Mouse (Mus musculus) heart, embryonic 15.5 days (tissue): ENCODE measurements around the gene Gnas. TPM values are rescaled to one million over a fixed set of nuclear protein-coding genes. Genes with fewer than 3 reads are reported as not detected.
"Not testable (repeated sequence)": the region's sequence is repeated elsewhere in the genome, so short reads cannot be mapped to it uniquely, and the experiment has no call there.

Experiments used
- ATAC-seq: fragments of 200-750 bp; cut with Nextera tagmentation; replicated peaks from 2 replicates; pipeline ENCODE4 v1.8.0; 2017; ENCODE audit warnings: low read depth, moderate TSS enrichment; ENCODE audit not compliant: insufficient number of reproducible peaks, insufficient read depth, low FRiP score
- H3K27ac ChIP-seq: fragments of 300-500 bp; sonication (generic); 2 replicates; pipeline ENCODE4 v1.5.1; 2015; ENCODE audit warnings: mild to moderate bottlenecking, inconsistent platforms
- H3K27me3 ChIP-seq: fragments of 300-500 bp; sonication (generic); 2 replicates; pipeline ENCODE4 v1.6.1; 2015; ENCODE audit warnings: inconsistent platforms
- H3K36me3 ChIP-seq: fragments of 300-500 bp; sonication (generic); 2 replicates; pipeline ENCODE4 v1.6.1; 2015; ENCODE audit warnings: mild to moderate bottlenecking, inconsistent platforms
- H3K4me1 ChIP-seq: fragments of 300-500 bp; sonication (generic); replicated peaks from 2 replicates; pipeline ENCODE4 v1.6.1; 2015; ENCODE audit warnings: inconsistent platforms
- H3K4me2 ChIP-seq: fragments of 300-500 bp; sonication (generic); 2 replicates; pipeline ENCODE4 v1.6.1; 2015; ENCODE audit warnings: inconsistent platforms, mild to moderate bottlenecking, moderate library complexity
- H3K4me3 ChIP-seq: fragments of 300-500 bp; sonication (generic); 2 replicates; pipeline ENCODE4 v1.5.1; 2015; ENCODE audit warnings: mild to moderate bottlenecking, inconsistent platforms
- H3K9ac ChIP-seq: fragments of 300-500 bp; sonication (generic); 2 replicates; pipeline ENCODE4 v1.6.1; 2015; ENCODE audit warnings: mild to moderate bottlenecking, inconsistent platforms
- H3K9me3 ChIP-seq: fragments of 300-500 bp; sonication (generic); replicated peaks from 2 replicates; pipeline ENCODE4 v1.6.1; 2016; ENCODE audit warnings: inconsistent platforms
- WGBS: fragments of 180-500 bp; shearing (Covaris S2); methylation state at CpG from one replicate; pipeline ENCODE4 v1.1.7; 2015; ENCODE audit warnings: mixed read lengths; 5-methylcytosine and 5-hydroxymethylcytosine counted together
- polyA plus RNA-seq: library from polyadenylated mRNA; unstranded; fragments of >200 nt; fragmentation: Nextera tagmentation; extraction: Ambion mirVana; gene quantifications from 2 replicates; pipeline ENCODE4 v1.2.1, GENCODE M21; 2015

The Gnas gene
- polyA plus RNA-seq, 1 experiment from 2014 or later: 1,401 TPM

GRCm38 (mm10) chr2:174340229-174340892 is 56.2 kb downstream of the Gnas start:
- Histone ChIP-seq H3K9ac (peak overlapping the region; percentile 7; the same call in 1 of the 2 replicates), H3K4me3 (no peak overlapping the region), H3K9me3 (no peaks in the 10 kb centered on the region), H3K4me2 (no peak overlapping the region), H3K36me3 (peaks cover 10% of the 10 kb centered on the region), H3K4me1 (peaks cover 97% of the 10 kb centered on the region), H3K27ac (0 out of 2 replicates have a peak overlapping the region, but pooled peaks have one; percentile 5), H3K27me3 (no peaks in the 10 kb centered on the region)
- 86% methylated on average over 3 of the region's 3 CpGs for WGBS
- no peak for ATAC-seq

- Histone ChIP-seq H3K4me1 (peaks cover 92% of the 10 kb centered on the region), H3K27me3 (no peaks in the 10 kb centered on the region), H3K4me3 (no peak overlapping the region), H3K36me3 (peaks cover 17% of the 10 kb centered on the region), H3K4me2 (no peak overlapping the region), H3K9ac (peak overlapping the region; percentile 7; the same call in 1 of the 2 replicates), H3K27ac (0 out of 2 replicates have a peak overlapping the region, but pooled peaks have one; percentile 5), H3K9me3 (no peaks in the 10 kb centered on the region)
- no peak for ATAC-seq
- WGBS: 77% methylated on average over 4 of the region's 4 CpGs
Measured at GRCm38 (mm10) chr2:174340893-174341580, 56.9 kb downstream of the Gnas start.

GRCm38 (mm10) chr2:174342793-174343400 is 58.8 kb downstream of the Gnas start:
- peak overlapping the region; percentile 56 for H3K4me2 ChIP-seq
- no peak for ATAC-seq

GRCm38 (mm10) chr2:174343566-174343965 is 59.4 kb downstream of the Gnas start:
- no peak for ATAC-seq
- 10% methylated on average over 1 of the region's 1 CpGs for WGBS
- H3K9me3 ChIP-seq: no peaks in the 10 kb centered on the region
- H3K27me3 ChIP-seq: no peaks in the 10 kb centered on the region
- H3K27ac ChIP-seq: peak overlapping the region; percentile 95
- H3K4me1 ChIP-seq: peaks cover 67% of the 10 kb centered on the region
- H3K4me3 ChIP-seq: peak overlapping the region; percentile 20
- H3K9ac ChIP-seq: peak overlapping the region; percentile 44
- H3K4me2 ChIP-seq: peak overlapping the region; percentile 56
- peaks cover 31% of the 10 kb centered on the region for H3K36me3 ChIP-seq

More at GRCm38 (mm10) chr2:174342793-174343400, 58.8 kb downstream of the Gnas start:
- H3K27ac ChIP-seq: peak overlapping the region; percentile 95
- 39% methylated on average over 8 of the region's 8 CpGs for WGBS
- H3K36me3 ChIP-seq: peaks cover 31% of the 10 kb centered on the region
- no peaks in the 10 kb centered on the region for H3K27me3 ChIP-seq
- H3K9ac ChIP-seq: peak overlapping the region; percentile 34
- peaks cover 74% of the 10 kb centered on the region for H3K4me1 ChIP-seq
- H3K9me3 ChIP-seq: no peaks in the 10 kb centered on the region
- H3K4me3 ChIP-seq: no peak overlapping the region

GRCm38 (mm10) chr2:174344003-174344655 is 60.0 kb downstream of the Gnas start:
- Histone ChIP-seq H3K4me1 (peaks cover 61% of the 10 kb centered on the region), H3K9me3 (no peaks in the 10 kb centered on the region), H3K4me2 (peak overlapping the region; percentile 56), H3K9ac (peak overlapping the region; percentile 44), H3K27ac (peak overlapping the region; percentile 95), H3K36me3 (peaks cover 31% of the 10 kb centered on the region), H3K4me3 (peak overlapping the region; percentile 20), H3K27me3 (no peaks in the 10 kb centered on the region)
- peak; percentile 82 for ATAC-seq
- 7% methylated on average over 3 of the region's 3 CpGs for WGBS

- no peak overlapping the region for H3K9ac ChIP-seq
- peak overlapping the region; percentile 95 for H3K27ac ChIP-seq
- no peaks in the 10 kb centered on the region for H3K27me3 ChIP-seq
- peak overlapping the region; percentile 56; the same call in 1 of the 2 replicates for H3K4me2 ChIP-seq
- peaks cover 54% of the 10 kb centered on the region for H3K4me1 ChIP-seq
- no peaks in the 10 kb centered on the region for H3K9me3 ChIP-seq
- ATAC-seq: no peak
- H3K36me3 ChIP-seq: peaks cover 28% of the 10 kb centered on the region
- no peak overlapping the region for H3K4me3 ChIP-seq
- WGBS: 92% methylated on average over 16 of the region's 16 CpGs
Measured at GRCm38 (mm10) chr2:174344996-174345395, 60.9 kb downstream of the Gnas start.

GRCm38 (mm10) chr2:174346612-174346998 is 62.5 kb downstream of the Gnas start, which contains the start of gene Gm20721:
Gene Gm20721, minus strand, starts transcription at chr2:174346712.
- ATAC-seq: no peak
- Histone ChIP-seq H3K4me3 (no peak within 1 kb of the TSS), H3K36me3 (peaks cover 28% of the 10 kb centered on the region), H3K9ac (no peak within 1 kb of the TSS), H3K9me3 (no peaks in the 10 kb centered on the region), H3K4me2 (no peak within 1 kb of the TSS), H3K4me1 (peaks cover 38% of the 10 kb centered on the region), H3K27ac (no peak within 1 kb of the TSS), H3K27me3 (no peaks in the 10 kb centered on the region)
- WGBS: 93% methylated on average over 5 of the region's 5 CpGs

GRCm38 (mm10) chr2:174346999-174347668 is 63.0 kb downstream of the Gnas start:
- H3K9ac ChIP-seq, H3K4me3 ChIP-seq, H3K4me2 ChIP-seq, H3K27me3 ChIP-seq, H3K9me3 ChIP-seq, ATAC-seq, H3K27ac ChIP-seq: not testable (repeated sequence)
- Histone ChIP-seq H3K36me3 (peaks cover 28% of the 10 kb centered on the region), H3K4me1 (peaks cover 33% of the 10 kb centered on the region)
- WGBS: 93% methylated on average over 2 of the region's 2 CpGs

GRCm38 (mm10) chr2:174358516-174358915 is 74.4 kb downstream of the Gnas start:
- Histone ChIP-seq H3K9me3 (no peaks in the 10 kb centered on the region), H3K27ac (no peak overlapping the region), H3K36me3 (no peaks in the 10 kb centered on the region), H3K4me2 (no peak overlapping the region), H3K4me3 (no peak overlapping the region), H3K9ac (no peak overlapping the region), H3K27me3 (no peaks in the 10 kb centered on the region), H3K4me1 (no peaks in the 10 kb centered on the region)
- WGBS: 89% methylated on average over 4 of the region's 4 CpGs
- no peak for ATAC-seq

GRCm38 (mm10) chr2:174359656-174360055 is 75.5 kb downstream of the Gnas start:
- no peak overlapping the region for H3K27ac ChIP-seq
- 71% methylated on average over 4 of the region's 4 CpGs for WGBS
- no peak for ATAC-seq
- H3K4me2 ChIP-seq: no peak overlapping the region
- no peaks in the 10 kb centered on the region for H3K27me3 ChIP-seq
- no peak overlapping the region for H3K9ac ChIP-seq
- no peaks in the 10 kb centered on the region for H3K36me3 ChIP-seq
- no peak overlapping the region for H3K4me3 ChIP-seq
- H3K9me3 ChIP-seq: no peaks in the 10 kb centered on the region
- no peaks in the 10 kb centered on the region for H3K4me1 ChIP-seq
